Mouse (Mus musculus) right cerebral cortex, postnatal 25 days (tissue): ENCODE data around the gene Galnt18.

ENCODE experiments used
- DNase-seq: peaks from one replicate; pipeline ENCODE4 v3.0.0; 2022

Galnt18 gene

DNA sequence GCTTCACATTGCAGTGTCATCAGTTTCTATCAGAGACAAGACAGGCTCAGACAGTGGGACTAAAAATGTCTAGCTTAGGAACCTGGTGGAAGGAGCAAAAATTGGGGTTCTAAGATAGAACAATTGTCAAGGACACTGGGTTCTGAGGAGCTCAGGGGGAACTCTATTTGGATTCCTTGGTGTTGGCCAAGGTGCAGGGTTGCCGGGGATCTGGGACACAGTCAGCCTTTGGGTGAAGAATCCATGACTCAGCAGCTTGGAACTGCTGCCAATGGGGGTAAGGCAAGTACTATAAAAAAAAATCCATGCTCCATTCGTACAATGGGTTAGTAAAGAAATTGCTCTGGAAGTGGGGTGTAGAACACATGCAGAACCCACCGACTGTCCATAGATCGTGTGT, 324.2 kb downstream of the Galnt18 start:
- no peak for DNase-seq

DNA sequence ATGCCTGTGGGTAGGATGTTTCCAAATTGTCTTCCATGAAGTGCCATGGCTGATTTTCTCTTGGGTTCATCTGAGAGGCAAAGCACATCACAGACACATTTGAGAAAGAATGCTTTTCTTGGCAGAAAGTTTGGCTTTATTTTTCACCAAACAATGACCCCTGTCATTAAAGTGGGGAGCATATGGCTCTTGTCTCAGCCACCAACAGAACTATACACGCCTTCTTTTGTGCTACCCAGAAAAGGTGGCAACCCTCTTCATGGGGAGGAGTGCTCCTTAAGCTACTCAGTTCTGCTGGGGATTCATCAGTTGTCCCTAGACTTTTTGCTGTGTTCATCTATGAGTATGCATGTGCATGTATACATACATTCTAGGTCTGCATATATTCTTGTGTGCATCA, 327.8 kb downstream of the Galnt18 start:
- DNase-seq, result no peak

DNA sequence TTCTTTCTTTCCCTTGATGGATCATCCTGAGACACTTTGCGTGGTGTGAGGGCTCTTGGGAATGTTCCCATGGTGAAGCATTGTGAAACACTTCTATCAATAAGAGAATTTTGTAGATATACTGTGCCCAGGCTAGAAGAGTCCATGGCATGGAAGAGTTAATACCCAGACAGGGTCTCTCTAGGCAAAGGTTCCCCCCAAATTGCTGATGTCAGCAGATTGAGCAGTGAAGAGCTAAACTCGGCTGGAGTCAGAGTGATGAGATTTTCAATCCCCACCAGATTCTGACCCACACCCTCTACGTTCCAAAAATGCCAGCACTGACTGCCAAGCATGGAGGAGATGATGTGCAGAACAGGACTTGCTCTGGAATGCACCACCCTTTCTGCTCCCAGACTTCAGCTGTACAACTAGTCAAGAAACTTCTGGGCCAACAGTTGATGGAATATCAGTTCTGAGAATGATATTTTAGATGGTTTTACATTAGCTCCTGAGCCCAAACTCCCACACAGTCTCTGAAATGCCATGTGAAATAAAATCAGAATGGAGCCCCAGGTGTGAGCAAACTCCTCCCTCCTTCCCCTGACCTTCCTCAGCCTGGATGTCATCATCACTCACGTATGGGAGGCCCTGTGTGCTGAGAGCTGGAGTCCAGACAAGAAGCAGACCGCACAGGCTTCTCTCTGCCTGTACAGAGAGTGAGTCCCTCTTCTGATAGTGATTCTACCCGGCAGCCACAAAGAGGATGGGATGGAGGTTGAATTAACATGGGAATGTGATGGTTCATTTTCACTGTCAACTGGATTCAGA, 329.3 kb downstream of the Galnt18 start:
- no peak for DNase-seq

DNA sequence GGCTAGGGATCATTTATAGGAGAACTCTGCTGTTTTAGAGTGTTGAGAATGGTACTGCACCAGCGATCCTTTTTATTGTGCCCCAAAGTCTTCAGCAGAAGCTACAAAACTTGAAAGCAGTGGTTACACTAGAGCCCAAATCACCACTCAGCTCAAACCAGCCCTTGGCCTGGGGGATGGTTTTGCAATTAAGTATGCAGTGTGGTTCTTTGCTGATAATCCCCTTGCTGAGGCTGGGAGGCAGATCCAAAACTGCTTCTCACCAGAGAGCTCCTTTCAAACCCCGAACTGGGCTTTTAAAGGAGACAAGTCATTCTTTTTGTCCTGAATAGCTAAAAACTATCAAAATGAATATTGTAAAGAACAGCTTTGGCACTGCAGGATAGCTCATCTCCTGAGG, 346.6 kb downstream of the Galnt18 start:
- DNase-seq, result no peak

DNA sequence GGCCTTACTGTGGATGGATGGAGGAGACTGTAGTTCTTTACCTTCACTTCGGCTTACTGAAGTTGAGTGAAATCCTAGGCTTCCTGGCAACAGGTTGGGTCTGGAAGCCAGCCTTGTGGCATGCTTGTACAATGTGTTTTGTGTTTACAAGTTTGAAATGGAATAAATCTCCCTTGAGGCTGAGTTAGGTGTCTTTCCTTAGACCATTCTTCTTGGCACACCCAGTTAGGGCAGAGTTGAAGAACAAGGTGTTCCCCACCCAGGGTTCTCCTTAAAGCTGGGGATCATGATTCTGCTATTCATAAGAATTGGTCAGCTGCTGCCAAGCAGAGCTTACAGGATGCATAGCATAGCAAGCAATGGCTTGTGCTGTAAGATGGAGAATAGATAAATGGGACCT, 352.4 kb downstream of the Galnt18 start:
- DNase-seq, result no peak
